Mouse (Mus musculus): Measurements from ENCODE around the gene Taf5l.

Taf5l gene

DNA sequence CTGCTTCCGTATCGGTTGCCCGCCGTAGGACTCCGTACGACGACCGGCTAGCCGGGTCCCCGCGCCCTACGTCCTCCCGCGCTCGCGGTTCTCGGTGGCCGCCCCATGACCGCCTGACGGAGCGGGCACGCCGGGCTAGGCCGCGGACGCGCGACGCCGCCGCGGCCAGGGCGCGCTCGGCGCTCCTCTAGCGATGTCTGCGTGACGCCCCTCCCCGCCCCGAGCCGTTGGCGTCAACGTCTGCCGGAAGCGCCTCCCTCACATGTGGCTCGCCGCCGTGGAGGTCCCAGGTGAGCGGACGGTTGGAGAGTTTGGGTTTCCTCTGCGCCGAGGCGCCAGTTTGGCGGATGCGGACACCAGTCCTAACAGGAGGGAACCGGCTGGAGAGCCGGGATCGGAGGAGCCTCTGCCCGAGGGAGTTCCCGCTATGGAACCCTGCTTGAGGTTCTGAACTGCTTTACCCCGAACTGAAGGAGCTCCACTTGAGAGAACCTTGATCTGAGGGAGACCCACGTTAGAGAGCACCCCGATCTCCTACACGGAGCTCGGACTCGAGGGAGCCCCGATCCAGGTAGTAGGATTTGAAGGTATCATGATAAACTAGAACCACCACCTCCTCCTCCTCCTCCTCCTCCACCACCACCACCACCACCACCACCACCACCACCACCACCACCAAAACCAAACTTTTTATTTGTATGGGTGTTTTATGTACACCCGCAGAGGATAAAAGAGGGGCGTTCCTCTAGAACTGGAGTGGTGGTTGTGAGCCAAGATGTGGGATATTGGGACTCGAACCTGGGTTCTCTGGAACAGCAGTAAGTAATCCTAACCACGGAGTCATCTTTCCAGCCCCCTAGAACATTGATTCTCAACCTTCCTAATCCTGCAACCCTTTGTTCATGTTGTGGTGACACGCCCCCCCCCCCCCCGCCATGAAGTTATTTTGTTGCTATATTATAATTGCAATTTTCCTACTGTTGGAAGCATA, at the start of gene Taf5l, which contains the start of gene Urb2:
TSS of gene Taf5l (minus strand) at position 161 of the 991 bp plus-strand sequence.
TSS of gene Urb2 (plus strand) at position 272 of the 991 bp plus-strand sequence.
- 2% methylated on average over 74 of the region's 74 CpGs for WGBS

GRCm38 (mm10) chr8:124070363-124071324, 49.4 kb upstream of the Taf5l start:
- 30% methylated on average over 18 of the region's 18 CpGs for WGBS

DNA sequence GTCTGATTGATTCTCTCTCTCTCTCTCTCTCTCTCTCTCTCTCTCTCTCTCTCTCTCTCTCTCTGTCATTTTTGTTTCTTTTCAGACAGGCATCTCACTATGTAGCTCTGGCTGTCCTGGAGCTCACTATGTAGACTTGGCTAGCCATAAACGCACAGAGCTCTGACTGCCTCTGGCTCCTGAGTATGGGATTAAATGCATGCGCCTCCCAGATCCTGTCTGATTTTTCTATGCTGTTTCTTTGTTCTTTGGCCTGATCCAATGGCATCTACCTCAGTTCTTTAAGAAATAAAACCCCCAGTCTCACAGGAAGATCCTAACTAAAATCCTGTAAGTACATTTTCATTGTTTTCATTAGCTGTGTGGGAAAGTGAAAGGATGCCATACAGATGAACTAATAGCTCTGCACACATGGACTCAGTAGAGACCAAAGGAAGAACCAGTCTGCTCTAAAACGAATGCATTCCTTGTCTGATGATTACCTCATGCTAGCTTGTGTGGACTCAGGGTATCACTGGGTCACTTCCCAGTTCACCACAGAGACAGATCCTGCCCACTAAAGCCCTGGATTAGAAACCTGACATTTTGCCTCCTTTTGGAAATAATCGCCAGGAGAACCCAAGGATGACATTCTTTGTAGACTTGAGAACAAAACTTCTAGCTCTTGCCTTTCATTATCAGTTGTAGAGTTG, 46.0 kb upstream of the Taf5l start:
- 72% methylated on average over 4 of the region's 4 CpGs for WGBS

GRCm38 (mm10) chr8:124066325-124067058, 45.3 kb upstream of the Taf5l start:
- WGBS: 48% methylated on average over 4 of the region's 4 CpGs

DNA sequence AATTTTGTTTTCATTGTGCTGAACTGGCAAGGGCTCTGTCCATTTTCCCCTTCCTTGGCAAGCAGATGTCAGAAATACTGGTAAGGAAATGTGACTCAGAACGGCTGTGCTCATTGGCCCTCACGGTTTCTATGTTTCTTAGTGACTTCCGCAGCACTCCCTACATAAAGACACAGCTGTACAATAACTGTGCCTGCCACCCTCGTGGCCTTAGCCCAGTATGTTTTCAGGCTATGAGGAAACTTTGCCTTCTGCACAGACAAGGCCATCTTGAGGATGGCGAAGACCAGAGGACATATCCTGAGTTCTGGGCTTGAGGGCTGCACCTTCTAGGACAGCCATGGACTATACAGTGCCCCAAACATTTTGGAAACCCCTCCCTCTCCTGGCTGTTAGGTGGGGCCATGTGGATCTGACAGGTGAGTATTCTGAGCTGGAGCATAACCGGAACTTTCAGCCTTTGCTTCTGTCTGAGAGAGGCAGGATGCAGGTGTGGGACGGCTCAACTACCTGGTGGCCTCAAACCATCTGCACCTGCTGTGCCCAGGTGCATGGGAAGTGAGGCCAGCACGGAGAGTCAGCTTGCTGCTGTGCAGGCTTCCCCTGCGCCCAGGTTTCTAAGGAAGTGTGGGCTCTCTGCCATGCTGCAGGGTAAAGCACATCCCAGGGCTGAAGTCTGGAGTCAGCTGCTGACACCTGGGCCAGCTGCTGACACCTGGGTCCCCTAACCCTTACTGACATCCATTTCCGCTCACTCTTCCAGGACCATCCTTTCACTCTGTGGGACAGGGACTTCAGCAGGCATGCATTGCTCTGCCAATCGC, 35.8 kb upstream of the Taf5l start:
- 84% methylated on average over 11 of the region's 11 CpGs for WGBS

DNA sequence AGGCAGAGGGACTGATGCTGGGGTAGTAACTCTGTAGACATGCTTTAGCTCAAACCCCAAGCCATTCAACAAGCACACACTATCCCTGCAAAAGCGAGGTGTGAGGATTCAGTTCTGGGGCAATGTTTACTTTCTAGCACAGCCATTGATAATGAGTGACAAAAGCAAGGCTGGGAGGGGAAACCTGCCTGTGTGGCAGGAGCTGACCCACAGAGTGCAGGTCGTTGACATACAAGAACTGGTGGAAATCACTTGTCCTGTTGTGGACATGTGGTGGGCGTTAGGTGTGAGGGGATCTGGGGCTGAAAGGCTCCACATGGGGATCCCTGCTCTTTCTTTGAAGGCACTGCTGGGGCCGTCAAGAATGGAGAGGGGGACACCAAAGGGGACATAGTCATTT, 31.4 kb upstream of the Taf5l start:
- 83% methylated on average over 4 of the region's 4 CpGs for WGBS

DNA sequence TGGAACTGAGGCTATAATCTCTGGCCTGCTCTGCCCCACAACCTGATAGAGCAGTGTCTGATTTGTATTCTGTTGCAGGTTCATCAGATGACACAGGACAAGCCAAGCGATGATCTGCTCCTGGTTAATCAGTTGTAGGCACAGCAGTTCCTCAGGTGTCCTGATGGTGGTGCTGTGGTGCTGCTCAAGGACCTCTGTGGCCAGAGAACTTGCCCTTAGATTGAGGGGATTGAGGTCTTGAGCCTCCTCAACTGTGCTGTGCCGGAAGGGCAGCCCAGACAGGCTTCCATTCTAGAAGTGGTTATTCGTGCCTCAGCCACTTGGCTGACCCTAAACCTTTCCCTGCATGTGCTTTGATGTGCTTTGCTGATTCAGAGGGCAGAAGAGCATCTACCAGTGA, 30.9 kb upstream of the Taf5l start:
- WGBS: 19% methylated on average over 3 of the region's 3 CpGs

DNA sequence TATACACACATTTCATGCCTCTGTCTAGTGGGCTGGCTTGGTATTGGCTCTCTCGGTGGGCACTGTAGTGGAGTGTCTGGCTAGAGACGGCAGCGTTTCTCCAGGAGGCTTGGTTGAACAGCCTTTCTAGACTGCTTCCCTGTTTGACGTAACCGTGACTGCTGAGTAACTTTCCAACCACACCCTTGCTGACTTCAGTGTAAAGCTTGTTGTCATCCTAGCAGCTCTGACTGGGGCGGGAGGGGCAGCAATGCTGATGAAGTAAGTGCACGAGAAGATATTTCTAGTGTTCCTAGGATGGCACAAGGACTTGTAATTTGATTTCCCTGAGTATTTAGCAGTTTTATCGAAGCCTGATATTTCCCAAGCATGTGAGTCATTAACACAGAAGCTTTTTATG, 24.7 kb upstream of the Taf5l start:
- 74% methylated on average over 8 of the region's 8 CpGs for WGBS

GRCm38 (mm10) chr8:124044931-124045330, 23.7 kb upstream of the Taf5l start:
- WGBS: 95% methylated on average over 12 of the region's 12 CpGs

- 93% methylated on average over 5 of the region's 5 CpGs for WGBS
Observed at GRCm38 (mm10) chr8:124044421-124044820, 23.2 kb upstream of the Taf5l start.

GRCm38 (mm10) chr8:124042201-124042600, 21.0 kb upstream of the Taf5l start:
- 100% methylated on average over 1 of the region's 1 CpGs for WGBS

- 83% methylated on average over 4 of the region's 4 CpGs for WGBS
Observed at GRCm38 (mm10) chr8:124039351-124039750, 18.2 kb upstream of the Taf5l start.

DNA sequence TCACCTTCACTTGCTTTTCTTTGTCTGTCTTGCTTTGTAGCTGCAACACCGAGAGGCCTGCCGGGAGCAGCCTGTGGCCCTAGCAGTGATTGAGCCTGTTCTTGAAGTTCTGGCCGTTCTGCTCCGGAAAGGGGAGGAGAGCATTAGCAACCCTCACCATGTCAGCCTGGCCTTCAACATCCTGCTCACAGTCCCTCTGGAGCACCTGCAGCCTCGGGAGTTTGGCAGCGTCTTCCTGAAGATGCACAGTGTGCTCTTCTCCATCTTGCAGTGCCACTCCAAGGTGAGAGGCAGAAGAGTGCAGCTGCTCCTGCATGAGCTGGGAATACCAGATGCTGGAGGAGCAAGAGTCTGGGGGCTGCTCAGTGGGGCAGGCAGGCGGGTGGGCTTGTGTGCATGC, 16.9 kb upstream of the Taf5l start:
- 88% methylated on average over 7 of the region's 7 CpGs for WGBS

DNA sequence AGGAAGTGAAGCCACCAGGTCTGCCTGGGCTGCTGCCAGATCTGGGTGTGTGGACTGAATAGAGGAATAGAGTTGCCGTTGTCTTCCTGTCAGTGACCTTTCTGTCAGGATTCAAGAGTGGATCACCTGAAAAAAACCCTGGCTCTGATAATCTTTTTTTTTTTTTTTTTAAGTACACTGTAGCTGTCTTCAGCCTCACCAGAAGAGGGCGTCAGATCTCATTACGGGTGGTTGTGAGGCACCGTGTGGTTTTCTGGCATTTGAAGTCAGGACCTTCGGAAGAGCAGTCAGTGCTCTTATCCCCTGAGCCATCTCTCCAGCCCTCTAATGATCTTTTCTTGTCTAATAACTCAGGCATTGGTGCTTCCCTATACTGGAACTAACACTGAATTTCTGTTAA, 12.2 kb upstream of the Taf5l start:
- 60% methylated on average over 5 of the region's 5 CpGs for WGBS

DNA sequence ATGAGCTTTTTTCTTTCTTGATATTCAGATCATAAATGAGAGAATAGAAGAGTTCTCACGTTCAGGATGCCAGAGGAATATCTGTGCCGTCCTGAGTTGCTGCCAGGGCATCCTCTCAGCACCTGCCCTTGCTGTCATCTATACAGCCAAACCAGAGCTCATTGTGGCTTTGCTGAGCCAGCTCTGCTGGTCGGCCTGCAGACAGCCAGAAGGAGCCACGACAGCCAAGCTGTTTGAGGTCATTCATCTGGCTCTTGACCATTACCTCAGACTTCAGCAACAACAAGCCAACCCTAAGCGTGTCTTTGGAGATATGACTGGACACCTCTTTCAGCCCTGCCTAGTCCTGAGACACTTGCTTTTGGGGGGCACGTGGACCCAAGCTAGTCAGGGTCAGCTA, 6.6 kb upstream of the Taf5l start:
- WGBS: 75% methylated on average over 6 of the region's 6 CpGs

- WGBS: 81% methylated on average over 2 of the region's 2 CpGs
Observed at GRCm38 (mm10) chr8:124026265-124026664, 5.1 kb upstream of the Taf5l start.

GRCm38 (mm10) chr8:124020439-124021236, 559 bp downstream of the Taf5l start:
- WGBS: under 1% methylated on average over 48 of the region's 87 CpGs

GRCm38 (mm10) chr8:124019782-124020181, 1.4 kb downstream of the Taf5l start:
- WGBS: 49% methylated on average over 13 of the region's 13 CpGs

- 70% methylated on average over 3 of the region's 3 CpGs for WGBS
Observed at GRCm38 (mm10) chr8:124014751-124015150, 6.4 kb downstream of the Taf5l start.

All from cerebral cortex, adult 2 months (tissue).